Mouse (Mus musculus): Measurements from ENCODE around the gene Mcur1. TPM values are rescaled to one million over a fixed set of nuclear protein-coding genes. Genes with fewer than 3 reads are reported as not detected.
A peak's percentile ranks its signal among the peaks of the same experiment; 100 is the strongest.

The Mcur1 gene
- total RNA-seq, 1 experiment, result 2.0 TPM

- no peak for DNase-seq (ENCODE audit: low read depth, low spot score)
- Histone ChIP-seq H3K36me3 (ENCODE audit: control insufficient read depth, insufficient read depth, low read length, poor library complexity, severe bottlenecking) (no peaks in the 10 kb centered on the region; the same call in 1 of the 2 replicates), H3K9ac (ENCODE audit: insufficient read depth, low read depth, low read length, poor library complexity, severe bottlenecking) (no peak overlapping the region), H3K9me3 (ENCODE audit: control insufficient read depth, insufficient read depth, low read depth, low read length) (no peaks in the 10 kb centered on the region), H3K4me1 (ENCODE audit: control insufficient read depth in 2 of 2, insufficient read depth in 2 of 2, low read length in 2 of 2, poor library complexity in 1 of 2) (peaks cover 0 to 3% of the 10 kb centered on the region in 2 experiments; a peak in 1 of 4 replicates), H3K4me3 (ENCODE audit: insufficient read depth in 1 of 2, low read depth in 1 of 2, low read length in 2 of 2, poor library complexity in 1 of 2, severe bottlenecking in 1 of 2) (no peak overlapping the region), H3K27ac (ENCODE audit: insufficient read depth, low read depth, low read length, poor library complexity, severe bottlenecking) (no peak overlapping the region)
- TF ChIP-seq ZNF384 (IDR thresholded peaks at IDR 0.05; ENCODE audit: low read depth, low read length), result no peak
- no peak for TF ChIP-seq ZC3H11A (IDR thresholded peaks at IDR 0.05; ENCODE audit: borderline replicate concordance, low read depth, low read length)
- TF ChIP-seq HCFC1 (IDR thresholded peaks at IDR 0.05; ENCODE audit: borderline replicate concordance, insufficient read depth, low read length), result no peak
- TF ChIP-seq CHD2 (IDR thresholded peaks at IDR 0.05; ENCODE audit: low read depth, low read length), result no peak
- TF ChIP-seq MAFK (IDR thresholded peaks at IDR 0.05; ENCODE audit: insufficient read depth, low read depth, low read length), result no peak
- in situ Hi-C loops (cut with MboI; ENCODE audit: low sequenced_read_pairs in 2 of 2, unreplicated experiment in 2 of 2), result no loop called here
These were observed 10.1 kb downstream of the Mcur1 start for GRCm38 (mm10) chr13:43549870-43550269.

GRCm38 (mm10) chr13:43549078-43549698 lies 10.8 kb downstream of the Mcur1 start:
- no peak overlapping the region for H3K4me3 ChIP-seq (ENCODE audit: insufficient read depth in 1 of 2, low read depth in 1 of 2, low read length in 2 of 2, poor library complexity in 1 of 2, severe bottlenecking in 1 of 2)
- no peaks in the 10 kb centered on the region for H3K4me1 ChIP-seq (ENCODE audit: control insufficient read depth in 2 of 2, insufficient read depth in 2 of 2, low read length in 2 of 2, poor library complexity in 1 of 2)
- H3K36me3 ChIP-seq (ENCODE audit: control insufficient read depth, insufficient read depth, low read length, poor library complexity, severe bottlenecking), result no peaks in the 10 kb centered on the region; the same call in 1 of the 2 replicates
- no peak overlapping the region for H3K27ac ChIP-seq (ENCODE audit: insufficient read depth, low read depth, low read length, poor library complexity, severe bottlenecking)
- H3K9ac ChIP-seq (ENCODE audit: insufficient read depth, low read depth, low read length, poor library complexity, severe bottlenecking), result no peak overlapping the region
- no peak for DNase-seq (ENCODE audit: low read depth, low spot score)
- TF ChIP-seq CHD2 (IDR thresholded peaks at IDR 0.05; ENCODE audit: low read depth, low read length) (no peak), MAFK (IDR thresholded peaks at IDR 0.05; ENCODE audit: insufficient read depth, low read depth, low read length) (no peak), ZNF384 (IDR thresholded peaks at IDR 0.05; ENCODE audit: low read depth, low read length) (no peak), HCFC1 (IDR thresholded peaks at IDR 0.05; ENCODE audit: borderline replicate concordance, insufficient read depth, low read length) (no peak), ZC3H11A (IDR thresholded peaks at IDR 0.05; ENCODE audit: borderline replicate concordance, low read depth, low read length) (no peak)
- in situ Hi-C loops (cut with MboI; ENCODE audit: low sequenced_read_pairs in 2 of 2, unreplicated experiment in 2 of 2), result no loop called here
- no peaks in the 10 kb centered on the region for H3K9me3 ChIP-seq (ENCODE audit: control insufficient read depth, insufficient read depth, low read depth, low read length)

GRCm38 (mm10) chr13:43548617-43549016 lies 11.4 kb downstream of the Mcur1 start:
- Histone ChIP-seq H3K4me3 (ENCODE audit: insufficient read depth in 1 of 2, low read depth in 1 of 2, low read length in 2 of 2, poor library complexity in 1 of 2, severe bottlenecking in 1 of 2) (no peak overlapping the region), H3K27ac (ENCODE audit: insufficient read depth, low read depth, low read length, poor library complexity, severe bottlenecking) (no peak overlapping the region), H3K4me1 (ENCODE audit: control insufficient read depth in 2 of 2, insufficient read depth in 2 of 2, low read length in 2 of 2, poor library complexity in 1 of 2) (no peaks in the 10 kb centered on the region), H3K36me3 (ENCODE audit: control insufficient read depth, insufficient read depth, low read length, poor library complexity, severe bottlenecking) (no peaks in the 10 kb centered on the region; the same call in 1 of the 2 replicates), H3K9ac (ENCODE audit: insufficient read depth, low read depth, low read length, poor library complexity, severe bottlenecking) (no peak overlapping the region), H3K9me3 (ENCODE audit: control insufficient read depth, insufficient read depth, low read depth, low read length) (no peaks in the 10 kb centered on the region)
- in situ Hi-C loops (cut with MboI; ENCODE audit: low sequenced_read_pairs in 2 of 2, unreplicated experiment in 2 of 2), result no loop called here
- TF ChIP-seq MAFK (IDR thresholded peaks at IDR 0.05; ENCODE audit: insufficient read depth, low read depth, low read length) (no peak), CHD2 (IDR thresholded peaks at IDR 0.05; ENCODE audit: low read depth, low read length) (no peak), HCFC1 (IDR thresholded peaks at IDR 0.05; ENCODE audit: borderline replicate concordance, insufficient read depth, low read length) (no peak), ZC3H11A (IDR thresholded peaks at IDR 0.05; ENCODE audit: borderline replicate concordance, low read depth, low read length) (no peak)
- no peak for DNase-seq (ENCODE audit: low read depth, low spot score)

- DNase-seq (ENCODE audit: low read depth, low spot score), result peak; percentile 65
- H3K4me3 ChIP-seq (ENCODE audit: insufficient read depth in 1 of 2, low read depth in 1 of 2, low read length in 2 of 2, poor library complexity in 1 of 2, severe bottlenecking in 1 of 2), result no peak overlapping the region
- in situ Hi-C loops (cut with MboI; ENCODE audit: low sequenced_read_pairs in 2 of 2, unreplicated experiment in 2 of 2), result no loop called here
- H3K27ac ChIP-seq (ENCODE audit: insufficient read depth, low read depth, low read length, poor library complexity, severe bottlenecking), result no peak overlapping the region
- no peaks in the 10 kb centered on the region for H3K4me1 ChIP-seq (ENCODE audit: control insufficient read depth in 2 of 2, insufficient read depth in 2 of 2, low read length in 2 of 2, poor library complexity in 1 of 2)
- H3K9ac ChIP-seq (ENCODE audit: insufficient read depth, low read depth, low read length, poor library complexity, severe bottlenecking), result no peak overlapping the region
- TF ChIP-seq ZC3H11A (IDR thresholded peaks at IDR 0.05; ENCODE audit: borderline replicate concordance, low read depth, low read length) (peak; percentile 18; the same call in 1 of the 2 replicates), MAFK (IDR thresholded peaks at IDR 0.05; ENCODE audit: insufficient read depth, low read depth, low read length) (no peak), ZNF384 (IDR thresholded peaks at IDR 0.05; ENCODE audit: low read depth, low read length) (peak; percentile 28; the same call in 1 of the 2 replicates)
- no peaks in the 10 kb centered on the region; the same call in 1 of the 2 replicates for H3K36me3 ChIP-seq (ENCODE audit: control insufficient read depth, insufficient read depth, low read length, poor library complexity, severe bottlenecking)
- no peaks in the 10 kb centered on the region for H3K9me3 ChIP-seq (ENCODE audit: control insufficient read depth, insufficient read depth, low read depth, low read length)
These were observed 13.1 kb downstream of the Mcur1 start for GRCm38 (mm10) chr13:43546861-43547260.

Measured in ES-E14 (cell line).